Mouse (Mus musculus): ENCODE measurements around the gene Gpc6. TPM values are rescaled to one million over a fixed set of nuclear protein-coding genes. Genes with fewer than 3 reads are reported as not detected.
A peak's percentile ranks its signal among the peaks of the same experiment; 100 is the strongest.

The Gpc6 gene
- polyA plus RNA-seq, 1 experiment from 2014 or later = 42.5 TPM

- ATAC-seq (ENCODE audit: low read depth) (no peak), DNase-seq (ENCODE audit: low spot score) (no peak)
- 71% methylated on average over 2 of the region's 2 CpGs for WGBS
Measured at GRCm38 (mm10) chr14:117304723-117305010, 379.6 kb downstream of the Gpc6 start.

GRCm38 (mm10) chr14:117309997-117310520 is 384.9 kb downstream of the Gpc6 start:
- DNase-seq (ENCODE audit: low spot score) (no peak), ATAC-seq (ENCODE audit: low read depth) (no peak)
- Histone ChIP-seq H3K9ac (ENCODE audit: low read depth, low read length) (no peak overlapping the region), H3K27me3 (replicated peaks; ENCODE audit: control insufficient read depth, insufficient read depth, low read length) (no peaks in the 10 kb centered on the region), H3K4me3 (ENCODE audit: low read depth, low read length) (no peak overlapping the region), H3K27ac (replicated peaks; ENCODE audit: low read depth, low read length) (no peak overlapping the region), H3K4me2 (ENCODE audit: low read depth, low read length) (no peak overlapping the region), H3K4me1 (ENCODE audit: control insufficient read depth, insufficient read depth, low read length) (no peaks in the 10 kb centered on the region), H3K9me3 (ENCODE audit: control insufficient read depth, low read length) (no peaks in the 10 kb centered on the region), H3K36me3 (ENCODE audit: control insufficient read depth, insufficient read depth, low read length) (no peaks in the 10 kb centered on the region)
- 86% methylated on average over 3 of the region's 3 CpGs for WGBS

More at GRCm38 (mm10) chr14:117304723-117305010, 379.6 kb downstream of the Gpc6 start:
- no peak overlapping the region for H3K4me3 ChIP-seq (ENCODE audit: low read depth, low read length)
- H3K27me3 ChIP-seq (replicated peaks; ENCODE audit: control insufficient read depth, insufficient read depth, low read length) = no peaks in the 10 kb centered on the region
- no peak overlapping the region for H3K4me2 ChIP-seq (ENCODE audit: low read depth, low read length)
- no peak overlapping the region for H3K27ac ChIP-seq (replicated peaks; ENCODE audit: low read depth, low read length)
- H3K9me3 ChIP-seq (ENCODE audit: control insufficient read depth, low read length) = no peaks in the 10 kb centered on the region
- no peak overlapping the region for H3K9ac ChIP-seq (ENCODE audit: low read depth, low read length)
- no peaks in the 10 kb centered on the region for H3K36me3 ChIP-seq (ENCODE audit: control insufficient read depth, insufficient read depth, low read length)
- no peaks in the 10 kb centered on the region for H3K4me1 ChIP-seq (ENCODE audit: control insufficient read depth, insufficient read depth, low read length)

GRCm38 (mm10) chr14:117324214-117324613 is 399.1 kb downstream of the Gpc6 start:
- Histone ChIP-seq H3K4me2 (ENCODE audit: low read depth, low read length) (no peak overlapping the region), H3K4me1 (ENCODE audit: control insufficient read depth, insufficient read depth, low read length) (no peaks in the 10 kb centered on the region), H3K9me3 (ENCODE audit: control insufficient read depth, low read length) (no peaks in the 10 kb centered on the region), H3K27me3 (replicated peaks; ENCODE audit: control insufficient read depth, insufficient read depth, low read length) (no peaks in the 10 kb centered on the region), H3K9ac (ENCODE audit: low read depth, low read length) (no peak overlapping the region), H3K27ac (replicated peaks; ENCODE audit: low read depth, low read length) (no peak overlapping the region), H3K36me3 (ENCODE audit: control insufficient read depth, insufficient read depth, low read length) (no peaks in the 10 kb centered on the region), H3K4me3 (ENCODE audit: low read depth, low read length) (no peak overlapping the region)
- ATAC-seq (ENCODE audit: low read depth) = no peak
- no peak for DNase-seq (ENCODE audit: low spot score)
- WGBS = 71% methylated on average over 2 of the region's 2 CpGs

GRCm38 (mm10) chr14:117332256-117332655 is 407.1 kb downstream of the Gpc6 start:
- DNase-seq (ENCODE audit: low spot score) (no peak), ATAC-seq (ENCODE audit: low read depth) (no peak)
- H3K4me3 ChIP-seq (ENCODE audit: low read depth, low read length) = no peak overlapping the region
- H3K9me3 ChIP-seq (ENCODE audit: control insufficient read depth, low read length) = no peaks in the 10 kb centered on the region
- no peaks in the 10 kb centered on the region for H3K4me1 ChIP-seq (ENCODE audit: control insufficient read depth, insufficient read depth, low read length)
- H3K36me3 ChIP-seq (ENCODE audit: control insufficient read depth, insufficient read depth, low read length) = no peaks in the 10 kb centered on the region
- no peaks in the 10 kb centered on the region for H3K27me3 ChIP-seq (replicated peaks; ENCODE audit: control insufficient read depth, insufficient read depth, low read length)
- H3K4me2 ChIP-seq (ENCODE audit: low read depth, low read length) = no peak overlapping the region
- WGBS = 63% methylated on average over 1 of the region's 1 CpGs
- H3K27ac ChIP-seq (replicated peaks; ENCODE audit: low read depth, low read length) = no peak overlapping the region
- no peak overlapping the region for H3K9ac ChIP-seq (ENCODE audit: low read depth, low read length)

GRCm38 (mm10) chr14:117337271-117337670 is 412.2 kb downstream of the Gpc6 start:
- Histone ChIP-seq H3K9ac (ENCODE audit: low read depth, low read length) (no peak overlapping the region), H3K4me2 (ENCODE audit: low read depth, low read length) (no peak overlapping the region), H3K27ac (replicated peaks; ENCODE audit: low read depth, low read length) (no peak overlapping the region), H3K36me3 (ENCODE audit: control insufficient read depth, insufficient read depth, low read length) (no peaks in the 10 kb centered on the region), H3K4me3 (ENCODE audit: low read depth, low read length) (no peak overlapping the region), H3K27me3 (replicated peaks; ENCODE audit: control insufficient read depth, insufficient read depth, low read length) (no peaks in the 10 kb centered on the region), H3K9me3 (ENCODE audit: control insufficient read depth, low read length) (no peaks in the 10 kb centered on the region), H3K4me1 (ENCODE audit: control insufficient read depth, insufficient read depth, low read length) (0 out of 2 replicates have a peak, but pooled peaks cover 3% of the 10 kb centered on the region)
- WGBS = 43% methylated on average over 1 of the region's 1 CpGs
- DNase-seq (ENCODE audit: low spot score) (no peak), ATAC-seq (ENCODE audit: low read depth) (no peak)

- Histone ChIP-seq H3K4me2 (ENCODE audit: low read depth, low read length) (no peak overlapping the region), H3K27ac (replicated peaks; ENCODE audit: low read depth, low read length) (no peak overlapping the region), H3K9me3 (ENCODE audit: control insufficient read depth, low read length) (no peaks in the 10 kb centered on the region), H3K36me3 (ENCODE audit: control insufficient read depth, insufficient read depth, low read length) (no peaks in the 10 kb centered on the region), H3K4me3 (ENCODE audit: low read depth, low read length) (no peak overlapping the region), H3K27me3 (replicated peaks; ENCODE audit: control insufficient read depth, insufficient read depth, low read length) (no peaks in the 10 kb centered on the region), H3K9ac (ENCODE audit: low read depth, low read length) (no peak overlapping the region), H3K4me1 (ENCODE audit: control insufficient read depth, insufficient read depth, low read length) (0 out of 2 replicates have a peak, but pooled peaks cover 3% of the 10 kb centered on the region)
- 46% methylated on average over 4 of the region's 4 CpGs for WGBS
- ATAC-seq (ENCODE audit: low read depth) (no peak), DNase-seq (ENCODE audit: low spot score) (no peak)
Measured at GRCm38 (mm10) chr14:117340549-117340948, 415.4 kb downstream of the Gpc6 start.

- Histone ChIP-seq H3K36me3 (ENCODE audit: control insufficient read depth, insufficient read depth, low read length) (no peaks in the 10 kb centered on the region), H3K27me3 (replicated peaks; ENCODE audit: control insufficient read depth, insufficient read depth, low read length) (no peaks in the 10 kb centered on the region), H3K4me1 (ENCODE audit: control insufficient read depth, insufficient read depth, low read length) (0 out of 2 replicates have a peak, but pooled peaks cover 3% of the 10 kb centered on the region), H3K4me2 (ENCODE audit: low read depth, low read length) (no peak overlapping the region), H3K9me3 (ENCODE audit: control insufficient read depth, low read length) (no peaks in the 10 kb centered on the region), H3K27ac (replicated peaks; ENCODE audit: low read depth, low read length) (no peak overlapping the region), H3K4me3 (ENCODE audit: low read depth, low read length) (no peak overlapping the region), H3K9ac (ENCODE audit: low read depth, low read length) (no peak overlapping the region)
- WGBS = 63% methylated on average over 6 of the region's 6 CpGs
- ATAC-seq (ENCODE audit: low read depth) (no peak), DNase-seq (ENCODE audit: low spot score) (no peak)
Measured at GRCm38 (mm10) chr14:117344505-117344904, 419.4 kb downstream of the Gpc6 start.

GRCm38 (mm10) chr14:117346372-117346885 is 421.3 kb downstream of the Gpc6 start:
- no peak for DNase-seq (ENCODE audit: low spot score)
- no peaks in the 10 kb centered on the region for H3K27me3 ChIP-seq (replicated peaks; ENCODE audit: control insufficient read depth, insufficient read depth, low read length)
- H3K9ac ChIP-seq (ENCODE audit: low read depth, low read length) = no peak overlapping the region
- ATAC-seq (ENCODE audit: low read depth) = no peak
- WGBS = 86% methylated on average over 6 of the region's 6 CpGs
- no peaks in the 10 kb centered on the region for H3K9me3 ChIP-seq (ENCODE audit: control insufficient read depth, low read length)
- H3K4me1 ChIP-seq (ENCODE audit: control insufficient read depth, insufficient read depth, low read length) = no peaks in the 10 kb centered on the region
- H3K4me3 ChIP-seq (ENCODE audit: low read depth, low read length) = no peak overlapping the region
- H3K36me3 ChIP-seq (ENCODE audit: control insufficient read depth, insufficient read depth, low read length) = 0 out of 2 replicates have a peak, but pooled peaks cover 3% of the 10 kb centered on the region
- H3K4me2 ChIP-seq (ENCODE audit: low read depth, low read length) = no peak overlapping the region
- H3K27ac ChIP-seq (replicated peaks; ENCODE audit: low read depth, low read length) = no peak overlapping the region

- Histone ChIP-seq H3K4me1 (ENCODE audit: control insufficient read depth, insufficient read depth, low read length) (no peaks in the 10 kb centered on the region), H3K9ac (ENCODE audit: low read depth, low read length) (no peak overlapping the region), H3K27me3 (replicated peaks; ENCODE audit: control insufficient read depth, insufficient read depth, low read length) (no peaks in the 10 kb centered on the region), H3K27ac (replicated peaks; ENCODE audit: low read depth, low read length) (no peak overlapping the region), H3K4me2 (ENCODE audit: low read depth, low read length) (no peak overlapping the region), H3K4me3 (ENCODE audit: low read depth, low read length) (no peak overlapping the region), H3K9me3 (ENCODE audit: control insufficient read depth, low read length) (no peaks in the 10 kb centered on the region), H3K36me3 (ENCODE audit: control insufficient read depth, insufficient read depth, low read length) (0 out of 2 replicates have a peak, but pooled peaks cover 3% of the 10 kb centered on the region)
- 36% methylated on average over 7 of the region's 7 CpGs for WGBS
- ATAC-seq (ENCODE audit: low read depth) (no peak), DNase-seq (ENCODE audit: low spot score) (peak; percentile 55)
Measured at GRCm38 (mm10) chr14:117351296-117351695, 426.2 kb downstream of the Gpc6 start.

All from embryonic facial prominence, embryonic 14.5 days (tissue).